In genomic region chr10:88960791-88961190, GRCm38 (mm10) we compare ENCODE assay signal across 25 mouse cellular contexts.
"Had no signal": no experiment of that assay in that cellular context is flagged by ENCODE, and none has a peak within 500 bp of the region (broad histone marks: within the 10 kb centered on the region; RNA-seq: fewer than 3 reads in every experiment).

No protein-coding gene starts in this region.

- ATAC-seq: hindbrain, embryonic 16.5 days; inflammation-experienced regulatory T-cells, adult 6 months; intestine, embryonic 15.5 days; intestine, postnatal 0 days; liver, embryonic 12.5 days had no signal

- DNase-seq: gastrocnemius, adult 2 months; gastrocnemius, postnatal 10 days; gastrocnemius, postnatal 25 days; heart, adult 18-20 months; heart, postnatal 10 days; heart, postnatal 4 days; kidney, adult 18-20 months; kidney, adult 8-10 months; kidney, postnatal 10 days; kidney, postnatal 25 days; kidney, postnatal 4 days had no signal

- H3K27me3 ChIP-seq: heart, embryonic 12.5 days; hindbrain, embryonic 12.5 days; intestine, embryonic 15.5 days; limb, embryonic 13.5 days; limb, embryonic 15.5 days; liver, embryonic 12.5 days had no signal

- H3K4me2 ChIP-seq: heart, embryonic 12.5 days; hindbrain, embryonic 12.5 days; hindbrain, embryonic 14.5 days; intestine, embryonic 15.5 days; limb, embryonic 13.5 days; limb, embryonic 15.5 days; liver, embryonic 12.5 days had no signal

- H3K9me3 ChIP-seq: heart, embryonic 10.5 days; heart, embryonic 12.5 days; hindbrain, embryonic 10.5 days; hindbrain, embryonic 12.5 days; intestine, embryonic 15.5 days; limb, embryonic 13.5 days; limb, embryonic 15.5 days had no signal

- H3K4me3 ChIP-seq: gastrocnemius, adult 2 months; heart, embryonic 10.5 days; heart, embryonic 12.5 days; hindbrain, embryonic 10.5 days; hindbrain, embryonic 12.5 days; intestine, embryonic 15.5 days; layer of hippocampus, adult 2 months; left cerebral cortex, adult 2 months; limb, embryonic 13.5 days; limb, embryonic 15.5 days; liver, embryonic 12.5 days had no signal

- H3K36me3 ChIP-seq: heart, embryonic 10.5 days; heart, embryonic 12.5 days; hindbrain, embryonic 10.5 days; hindbrain, embryonic 12.5 days; intestine, embryonic 15.5 days; limb, embryonic 13.5 days; limb, embryonic 15.5 days; liver, embryonic 12.5 days had no signal

- H3K9ac ChIP-seq: heart, embryonic 12.5 days; hindbrain, embryonic 12.5 days; hindbrain, embryonic 14.5 days; intestine, embryonic 15.5 days; limb, embryonic 13.5 days; limb, embryonic 15.5 days; liver, embryonic 12.5 days had no signal

- H3K27ac ChIP-seq: gastrocnemius, adult 2 months; heart, embryonic 10.5 days; hindbrain, embryonic 10.5 days; hindbrain, embryonic 12.5 days; hindbrain, embryonic 14.5 days; intestine, embryonic 15.5 days; layer of hippocampus, adult 2 months; left cerebral cortex, adult 2 months; limb, embryonic 13.5 days; limb, embryonic 15.5 days; liver, embryonic 12.5 days had no signal

- H3K4me1 ChIP-seq: heart, embryonic 10.5 days; heart, embryonic 12.5 days; hindbrain, embryonic 10.5 days; hindbrain, embryonic 12.5 days; intestine, embryonic 15.5 days; limb, embryonic 13.5 days; limb, embryonic 15.5 days; liver, embryonic 12.5 days had no signal
